Mouse (Mus musculus): ENCODE measurements around the gene Trpm5.

Trpm5 gene

GRCm38 (mm10) chr7:143057667-143058220, 36.7 kb downstream of the Trpm5 start:
- no peak for DNase-seq

- DNase-seq, result no peak
Measured at GRCm38 (mm10) chr7:143057023-143057422, 37.4 kb downstream of the Trpm5 start.

- no peak for DNase-seq
Measured at GRCm38 (mm10) chr7:143055499-143056186, 38.8 kb downstream of the Trpm5 start.

- DNase-seq, result no peak
Measured at GRCm38 (mm10) chr7:143055001-143055400, 39.4 kb downstream of the Trpm5 start.

GRCm38 (mm10) chr7:143054612-143054965, 39.9 kb downstream of the Trpm5 start:
- no peak for DNase-seq

- DNase-seq, result no peak
Measured at GRCm38 (mm10) chr7:143053961-143054611, 40.4 kb downstream of the Trpm5 start.

- peak in 1 of 2 experiments; percentile 61 for DNase-seq
Measured at GRCm38 (mm10) chr7:143053008-143053899, 41.2 kb downstream of the Trpm5 start.

- DNase-seq, result peak; percentile 79 to 87
Measured at GRCm38 (mm10) chr7:143052626-143053007, 41.8 kb downstream of the Trpm5 start, which contains the start of gene Cd81. Gene Cd81, plus strand, starts transcription at chr7:143052739.

- DNase-seq, result no peak
Measured at GRCm38 (mm10) chr7:143051316-143051715, 43.1 kb downstream of the Trpm5 start.

GRCm38 (mm10) chr7:143049841-143050816, 44.3 kb downstream of the Trpm5 start:
- DNase-seq, result peak; percentile 78 to 86

- DNase-seq, result no peak
Measured at GRCm38 (mm10) chr7:143049331-143049730, 45.1 kb downstream of the Trpm5 start.

- no peak for DNase-seq
Measured at GRCm38 (mm10) chr7:143046358-143046757, 48.1 kb downstream of the Trpm5 start.

- DNase-seq, result no peak
Measured at GRCm38 (mm10) chr7:143044826-143045206, 49.6 kb downstream of the Trpm5 start.

GRCm38 (mm10) chr7:143044049-143044825, 50.2 kb downstream of the Trpm5 start:
- DNase-seq, result no peak

GRCm38 (mm10) chr7:143042897-143043300, 51.5 kb downstream of the Trpm5 start:
- DNase-seq, result no peak

GRCm38 (mm10) chr7:143042089-143042488, 52.4 kb downstream of the Trpm5 start:
- peak; percentile 81 to 89 for DNase-seq

- no peak for DNase-seq
Measured at GRCm38 (mm10) chr7:143041138-143041822, 53.2 kb downstream of the Trpm5 start.

GRCm38 (mm10) chr7:143040561-143040960, 53.9 kb downstream of the Trpm5 start:
- no peak for DNase-seq

- DNase-seq, result no peak
Measured at GRCm38 (mm10) chr7:143038174-143038931, 56.1 kb downstream of the Trpm5 start.

- DNase-seq, result no peak
Measured at GRCm38 (mm10) chr7:143037306-143037705, 57.1 kb downstream of the Trpm5 start.

Measured in kidney, adult 8-10 months (tissue).